Mouse (Mus musculus): ENCODE data around the gene Icmt.

The Icmt gene

DNA sequence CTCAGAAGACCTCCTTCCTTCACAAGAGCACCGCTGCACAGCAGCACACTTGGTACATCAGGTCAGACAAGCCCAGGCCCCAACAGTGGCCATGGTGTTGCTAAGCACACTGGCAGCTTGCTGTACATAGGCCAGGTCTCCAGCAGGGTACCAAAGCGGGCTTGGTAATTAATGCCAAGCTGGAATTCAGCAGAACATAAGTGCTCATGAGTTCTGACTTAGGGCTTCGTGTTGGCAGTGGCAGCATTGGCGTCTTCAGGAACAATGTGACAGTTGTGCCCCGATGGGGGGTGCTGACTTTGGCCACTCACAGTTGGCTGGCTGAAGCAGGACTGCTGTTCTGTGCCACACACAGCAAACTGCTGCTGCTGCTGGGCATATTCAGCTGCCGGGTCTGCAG, 7.7 kb downstream of the Icmt start:
- no peak for DNase-seq

DNA sequence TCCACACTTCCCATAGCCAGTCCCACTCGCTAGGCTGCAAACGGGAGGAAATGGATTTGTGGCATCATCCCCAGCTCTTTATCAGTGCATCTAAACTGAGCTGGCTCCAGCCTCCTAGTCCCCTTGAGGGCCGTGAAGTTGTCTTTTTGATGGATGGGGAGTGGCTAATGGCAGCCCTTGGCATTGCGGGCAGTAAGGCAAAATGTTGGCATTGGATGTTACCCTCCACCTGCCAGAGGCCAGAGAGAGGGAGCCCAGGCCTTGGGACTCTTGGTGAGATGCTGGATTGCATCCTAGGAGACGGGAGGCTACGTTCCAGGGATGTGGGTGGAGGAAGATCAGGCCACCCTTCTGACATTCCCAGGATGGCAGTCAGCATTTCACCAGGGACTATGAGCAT, 9.0 kb downstream of the Icmt start:
- DNase-seq: no peak

DNA sequence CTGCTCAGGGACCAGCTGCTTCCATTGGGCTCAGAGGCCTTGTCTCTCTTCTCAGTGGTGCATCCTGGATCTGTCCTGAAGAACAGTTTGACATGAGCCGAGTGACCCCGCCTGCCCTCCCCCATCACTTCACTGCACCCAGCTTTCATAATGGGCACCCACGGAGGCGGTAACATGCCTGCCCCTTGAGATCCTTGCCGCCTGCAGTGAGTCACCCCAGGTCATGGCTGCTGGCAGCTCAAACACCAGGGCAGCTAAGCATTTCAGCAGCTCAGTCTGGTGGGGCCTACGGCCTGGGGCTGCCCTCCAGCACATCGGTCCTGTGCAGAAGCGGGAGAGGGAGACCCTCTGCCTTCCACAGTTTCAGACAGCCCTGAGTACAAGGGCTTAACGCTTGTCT, 10.5 kb downstream of the Icmt start:
- no peak for DNase-seq

DNA sequence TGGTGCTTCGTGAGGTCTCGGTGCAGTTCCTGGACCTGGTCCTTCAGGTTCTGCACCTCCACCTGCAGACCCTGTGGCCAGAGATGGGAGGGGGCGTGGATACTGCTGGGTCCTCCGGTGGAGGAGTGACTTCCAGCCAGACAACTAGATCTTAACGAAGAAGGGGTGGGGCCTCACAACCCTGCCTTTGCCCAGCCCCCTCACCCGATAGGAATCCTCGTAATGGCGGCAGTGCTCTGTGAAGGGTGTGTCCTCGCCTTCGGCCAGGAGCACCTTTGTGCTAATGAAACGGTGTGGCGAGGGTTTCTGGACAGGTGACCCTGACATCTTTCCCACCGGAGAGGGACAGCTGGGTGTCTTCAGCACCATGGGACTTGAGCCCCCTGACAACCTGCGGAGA, 15.2 kb downstream of the Icmt start:
- DNase-seq: no peak

DNA sequence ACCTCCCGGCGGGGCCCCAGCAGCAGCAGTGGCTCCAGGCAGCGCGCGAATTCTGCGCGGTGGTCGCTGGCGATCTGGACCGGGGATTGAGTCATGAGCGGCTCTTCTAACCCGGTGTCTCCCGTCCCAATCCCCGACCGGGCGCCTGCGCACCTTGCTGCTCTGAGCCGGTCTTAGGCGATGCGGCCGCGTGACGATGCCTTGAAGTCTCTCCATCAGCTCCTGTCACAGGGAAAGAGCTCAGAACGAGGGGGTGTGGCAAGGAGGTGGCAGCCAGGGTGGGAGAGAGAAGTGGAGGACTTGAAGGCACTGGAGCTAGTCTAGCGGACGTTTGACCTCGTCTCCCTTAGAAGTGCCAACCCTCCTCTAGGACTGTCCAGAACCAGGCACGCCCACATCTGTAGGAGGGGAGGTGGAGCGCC, 16.2 kb downstream of the Icmt start:
- peak; percentile 44 for DNase-seq

DNA sequence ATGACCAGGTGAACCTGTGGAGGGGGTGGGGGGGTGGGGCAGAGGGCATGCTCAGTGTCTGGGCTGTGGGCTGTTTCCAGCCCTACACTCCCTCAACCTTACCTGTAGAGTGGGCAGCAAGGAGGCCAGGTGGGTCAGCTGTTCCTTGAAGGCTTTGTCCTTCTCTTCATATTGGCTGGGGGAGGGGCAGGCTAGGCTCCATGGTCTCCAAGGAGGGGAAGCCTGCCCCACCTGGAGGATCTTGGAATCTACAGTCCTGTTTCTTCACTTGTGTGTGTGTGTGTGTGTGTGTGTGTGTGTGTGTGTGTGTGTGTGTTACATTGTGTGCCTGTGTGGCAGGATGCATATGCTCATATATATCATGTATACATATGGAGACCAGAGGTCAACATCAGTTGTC, 16.9 kb downstream of the Icmt start:
- DNase-seq: no peak

DNA sequence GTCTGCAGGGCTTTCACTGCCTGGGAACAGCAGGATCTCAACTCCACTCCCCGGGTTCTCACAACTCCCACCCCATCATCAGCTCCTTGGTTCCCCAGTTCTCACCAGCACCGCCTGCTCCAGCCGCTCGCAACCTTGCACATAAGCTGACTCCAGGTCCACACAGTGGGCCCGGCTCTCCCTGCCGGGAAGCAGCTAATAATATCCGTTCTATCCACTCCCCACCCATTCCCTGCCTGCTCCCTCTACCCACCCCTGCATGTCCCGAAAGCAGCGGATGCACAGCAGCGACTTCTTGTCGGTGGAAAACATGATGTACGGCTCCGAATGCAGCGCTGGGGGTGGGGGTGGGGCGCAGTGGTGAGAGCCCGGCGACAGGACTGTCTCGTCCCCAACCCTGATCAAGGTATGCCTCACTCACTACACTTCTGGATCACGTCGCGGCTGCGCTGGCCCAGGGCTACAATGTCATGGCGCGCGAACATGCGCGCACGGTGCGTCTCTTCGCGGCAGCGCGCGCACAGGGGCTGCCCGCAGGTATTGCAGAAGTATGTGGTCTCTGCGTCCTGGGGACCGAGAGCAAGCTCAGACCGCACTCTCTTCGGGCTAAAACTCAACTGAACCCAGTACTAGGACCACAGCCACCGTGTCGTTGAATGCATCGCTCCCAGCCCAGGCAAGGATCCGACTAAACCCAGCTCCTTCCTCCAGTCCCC, 18.6 kb downstream of the Icmt start:
- DNase-seq: peak; percentile 53

DNA sequence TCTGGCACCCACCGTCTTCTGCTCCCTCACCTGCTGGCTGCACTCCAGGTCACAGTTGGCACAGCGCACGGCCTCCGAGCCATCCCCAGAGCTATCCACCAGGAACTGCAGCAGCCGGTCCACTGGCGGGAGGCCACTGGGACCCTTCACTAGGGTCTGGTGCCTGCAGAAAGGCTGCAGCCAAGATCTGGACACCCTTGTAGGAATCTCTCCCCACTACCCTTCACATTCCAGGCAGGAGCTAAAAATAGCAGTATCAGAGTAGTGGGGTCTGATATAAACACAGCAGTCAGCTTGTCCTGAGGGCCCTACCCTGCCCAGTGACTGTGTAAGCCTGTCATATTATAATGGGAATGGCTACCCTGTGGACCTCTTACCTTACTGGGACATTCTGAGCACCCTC, 20.6 kb downstream of the Icmt start:
- no peak for DNase-seq

DNA sequence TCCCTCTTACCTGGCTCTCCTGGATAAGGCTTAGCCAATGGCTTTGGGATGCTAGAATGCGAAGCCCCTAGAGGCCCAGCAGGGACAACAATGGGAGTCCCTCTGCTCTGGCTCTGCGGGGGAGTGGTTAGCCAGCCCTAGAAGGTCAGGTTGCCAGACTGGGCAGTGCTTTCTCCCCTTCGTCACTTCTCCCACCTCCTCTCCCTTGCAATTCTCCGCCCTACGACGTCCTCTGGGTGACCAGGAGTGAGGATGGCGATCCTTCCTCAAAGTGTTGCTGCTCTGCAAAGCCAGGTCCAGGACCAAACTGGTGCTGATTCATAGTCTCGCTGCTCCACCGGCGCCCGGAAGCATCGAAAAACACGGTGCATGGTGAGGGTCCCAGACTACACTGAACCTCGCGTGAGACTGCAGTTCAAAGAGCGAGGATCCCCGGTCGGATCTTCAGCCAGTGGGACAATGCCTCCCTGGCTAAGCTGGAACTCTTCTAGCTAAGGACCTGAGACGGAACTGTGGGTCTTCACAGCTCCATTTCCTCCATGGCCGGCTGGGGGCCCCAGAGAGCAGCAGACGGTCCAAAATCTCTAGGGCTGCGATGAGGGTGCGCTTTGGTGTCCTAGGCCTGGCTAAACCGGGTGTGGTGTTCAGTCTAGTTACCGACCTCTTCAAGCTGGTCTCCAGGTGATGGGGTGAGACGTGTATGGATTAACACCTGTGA, 21.6 kb downstream of the Icmt start, which contains the start of gene Rnf207:
TSS of gene Rnf207 (minus strand) at position 477 of the 718 bp plus-strand sequence.
- DNase-seq: no peak

DNA sequence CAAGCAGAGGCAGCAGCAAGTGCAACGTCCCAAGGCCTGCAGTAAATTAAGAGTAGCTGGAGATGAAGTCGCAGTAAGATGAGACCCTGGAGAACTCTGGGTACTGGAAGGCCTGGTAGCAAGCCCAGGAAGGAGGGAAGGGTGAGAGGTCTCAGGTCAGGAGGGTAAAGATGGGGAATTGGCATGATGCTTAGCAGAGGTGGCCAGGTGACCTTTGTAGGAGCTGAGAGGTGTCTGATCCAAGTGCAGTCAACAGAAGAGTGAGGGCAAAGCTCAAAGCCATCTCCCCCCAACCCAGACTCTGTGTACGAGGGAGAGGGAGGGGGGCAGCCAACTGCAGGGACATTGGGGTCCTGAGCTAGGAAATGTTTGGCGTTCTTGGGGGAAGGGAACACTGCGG, 24.4 kb downstream of the Icmt start:
- DNase-seq: no peak

DNA sequence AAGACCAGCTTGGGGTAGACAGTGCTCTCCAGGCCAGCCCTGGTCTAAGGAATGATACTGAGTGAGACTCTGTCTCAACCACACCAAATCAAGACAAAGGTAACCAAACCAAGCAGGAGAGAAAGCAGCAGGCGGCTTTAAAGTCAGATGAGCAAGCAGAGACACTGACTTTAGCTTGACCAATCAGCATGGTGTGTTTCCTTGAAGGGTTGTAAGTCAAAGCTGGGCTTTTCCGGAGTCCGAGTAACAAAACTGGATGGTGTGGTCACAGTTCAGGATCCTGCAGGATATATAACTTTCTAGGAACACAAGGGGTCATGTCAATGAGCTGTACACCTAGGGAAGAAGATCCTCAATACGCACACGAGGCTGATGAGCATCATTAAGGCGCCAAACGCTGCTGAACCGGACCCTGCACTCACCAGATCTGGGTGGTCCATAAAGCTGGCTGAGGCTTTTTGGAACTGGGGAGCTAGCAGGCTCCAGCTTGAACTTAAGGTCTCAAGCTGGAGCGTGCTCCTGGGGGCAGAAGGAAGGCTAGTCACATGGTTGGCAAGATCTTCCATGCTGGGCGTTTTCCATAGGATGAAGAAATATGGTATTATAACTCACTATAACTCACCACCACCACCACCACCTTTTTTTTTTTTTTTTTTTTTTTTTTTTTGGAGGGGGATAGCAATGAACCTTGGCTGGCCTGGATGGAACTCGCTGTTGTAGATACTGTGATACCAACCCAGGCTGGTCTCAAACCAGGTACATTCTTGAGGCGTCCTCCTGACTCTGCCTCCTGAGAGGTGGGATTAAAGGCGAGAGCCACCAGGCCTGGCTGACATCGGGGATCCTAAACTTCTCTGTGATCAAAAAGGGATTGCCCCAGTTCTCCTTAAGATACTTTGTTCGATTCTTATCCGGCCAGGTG, 27.9 kb downstream of the Icmt start:
- no peak for DNase-seq

DNA sequence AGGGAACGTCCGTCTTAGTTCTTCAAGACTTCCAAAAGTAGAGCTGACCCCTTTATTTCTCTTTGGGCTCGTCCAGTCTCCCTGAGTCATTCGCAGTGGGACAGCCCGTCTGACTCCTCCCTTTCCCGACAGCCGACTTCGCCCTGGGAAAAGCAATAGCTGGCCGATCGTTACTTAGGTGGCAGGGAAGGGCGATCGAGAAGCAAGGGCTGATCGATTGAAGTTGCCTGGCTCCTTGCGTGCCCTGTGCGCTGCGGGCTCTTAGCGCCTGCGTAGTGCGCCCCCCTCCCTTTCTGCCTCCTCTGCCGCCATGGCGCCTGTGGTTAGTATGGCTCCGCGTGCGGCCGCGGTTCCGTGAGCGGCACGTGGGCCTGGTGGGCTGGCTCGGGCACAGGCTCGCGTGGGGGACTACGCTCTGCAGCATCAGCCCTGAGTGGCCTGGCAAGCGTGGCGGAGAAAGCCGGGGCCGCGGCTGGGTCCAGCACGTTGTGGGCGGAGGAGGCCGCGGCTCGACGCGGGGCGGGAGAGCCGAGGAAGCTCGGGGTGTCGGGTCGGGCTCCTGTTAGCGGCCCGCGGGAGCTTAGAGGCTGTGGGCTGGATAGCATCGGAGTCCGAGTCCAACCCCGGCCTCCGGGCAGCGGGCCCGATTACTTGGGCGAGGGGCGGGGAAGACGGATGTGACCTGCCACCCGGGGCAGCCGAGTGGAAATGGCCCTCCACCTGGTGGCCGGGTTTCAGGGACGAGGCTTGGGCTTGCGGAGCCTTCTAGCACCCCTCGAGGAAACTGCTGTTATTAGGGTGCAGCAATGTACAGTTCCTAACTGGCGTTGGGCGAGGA, 28.8 kb downstream of the Icmt start, which contains the start of gene Rpl22:
TSS of gene Rpl22 (plus strand) at position 169 of the 838 bp plus-strand sequence.
- peak; percentile 97 for DNase-seq

DNA sequence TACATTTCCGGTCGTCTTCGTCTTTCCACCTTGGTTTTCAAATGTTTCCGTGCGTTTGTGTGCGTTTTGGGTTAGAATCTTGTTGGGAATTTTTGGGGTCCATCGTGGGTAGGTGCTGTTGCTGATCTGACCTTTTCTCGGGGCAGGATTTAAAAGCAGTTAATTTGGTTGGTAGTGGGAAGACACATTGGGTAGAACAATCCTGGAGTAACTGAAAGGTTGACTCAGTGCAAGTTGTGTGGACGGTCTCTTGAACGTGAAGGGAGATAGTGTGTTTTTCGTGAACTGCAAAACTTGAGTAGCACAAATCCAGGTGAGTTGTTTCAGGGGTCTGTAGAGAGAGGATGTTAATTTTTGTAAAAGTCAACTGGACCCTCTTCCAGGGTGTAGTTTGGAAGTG, 29.5 kb downstream of the Icmt start:
- no peak for DNase-seq

DNA sequence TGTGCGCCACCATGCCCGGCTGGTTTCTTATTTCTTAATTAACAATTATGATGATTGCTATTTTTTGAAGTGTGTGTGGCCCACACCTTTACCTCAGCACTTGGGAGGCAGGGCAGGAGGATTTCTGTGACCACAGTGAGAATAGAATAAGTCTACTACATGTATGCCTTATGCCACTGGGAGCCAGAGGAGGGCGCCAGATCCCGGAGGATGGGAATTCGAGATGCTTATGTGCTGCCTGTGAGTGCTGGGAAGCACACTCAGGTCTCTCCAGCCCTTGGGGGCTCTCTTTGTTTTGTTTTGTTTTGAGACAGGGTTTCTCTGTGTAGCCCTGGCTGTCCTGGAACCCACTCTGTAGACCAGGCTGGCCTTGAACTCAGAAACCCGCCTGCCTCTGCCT, 31.7 kb downstream of the Icmt start:
- no peak for DNase-seq

DNA sequence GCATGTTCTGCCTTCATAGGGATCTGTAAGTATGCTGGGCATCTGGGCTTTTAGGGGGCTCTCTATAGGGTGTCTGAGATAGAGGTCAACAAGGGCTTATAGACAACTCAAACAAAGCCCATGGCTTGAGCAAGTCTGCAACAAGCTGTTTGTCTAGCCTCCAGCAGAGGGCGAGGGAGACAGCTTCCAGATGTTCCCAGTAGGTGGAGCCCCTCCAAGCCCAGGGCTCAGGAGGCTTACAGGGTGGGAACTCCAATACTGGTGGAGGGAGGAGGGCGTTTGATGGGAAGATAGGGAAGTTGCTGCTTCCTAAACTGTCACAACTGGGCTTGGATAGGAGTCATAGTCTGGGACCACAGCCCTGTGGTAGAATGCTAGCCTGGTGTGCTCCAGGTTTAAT, 35.9 kb downstream of the Icmt start:
- DNase-seq: peak; percentile 69

DNA sequence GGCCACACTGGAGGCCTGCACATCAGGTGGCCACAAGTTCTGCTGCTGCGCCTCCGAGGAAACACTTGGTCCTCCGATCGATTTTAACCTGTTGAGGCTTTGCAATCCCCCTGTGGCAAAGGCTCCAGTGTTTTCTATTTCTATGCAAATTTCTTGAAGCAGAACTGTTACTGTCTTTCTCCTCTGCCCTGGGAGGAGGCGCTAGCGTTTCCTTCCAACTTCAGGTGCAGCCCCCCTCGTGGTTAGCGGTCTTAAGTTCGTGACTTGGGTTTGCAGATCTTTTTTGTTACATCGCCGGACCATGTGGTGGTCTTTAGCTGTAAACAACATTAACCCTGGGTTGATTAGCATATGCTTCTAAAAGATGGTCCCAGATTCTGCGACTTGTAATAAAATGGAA, 36.6 kb downstream of the Icmt start:
- no peak for DNase-seq

DNA sequence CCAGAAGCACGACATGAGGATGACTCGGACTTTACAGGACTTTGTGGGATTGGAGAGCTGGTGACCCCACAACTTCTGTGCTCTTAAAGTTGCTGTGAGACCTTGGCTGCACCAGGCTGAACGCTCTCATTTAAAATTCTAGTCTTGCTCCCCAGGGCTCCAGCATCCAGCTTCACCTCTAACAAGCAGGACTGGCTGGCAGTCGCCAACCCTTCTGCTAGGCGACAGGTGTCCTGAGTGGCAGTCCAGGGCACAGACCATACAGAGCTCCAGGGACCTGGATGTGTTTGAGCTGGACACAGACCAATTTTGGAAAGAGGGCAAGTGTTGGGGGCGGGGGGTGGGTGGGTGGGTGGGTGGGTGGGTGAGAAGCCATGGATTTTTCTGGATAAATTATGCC, 40.7 kb downstream of the Icmt start:
- no peak for DNase-seq

DNA sequence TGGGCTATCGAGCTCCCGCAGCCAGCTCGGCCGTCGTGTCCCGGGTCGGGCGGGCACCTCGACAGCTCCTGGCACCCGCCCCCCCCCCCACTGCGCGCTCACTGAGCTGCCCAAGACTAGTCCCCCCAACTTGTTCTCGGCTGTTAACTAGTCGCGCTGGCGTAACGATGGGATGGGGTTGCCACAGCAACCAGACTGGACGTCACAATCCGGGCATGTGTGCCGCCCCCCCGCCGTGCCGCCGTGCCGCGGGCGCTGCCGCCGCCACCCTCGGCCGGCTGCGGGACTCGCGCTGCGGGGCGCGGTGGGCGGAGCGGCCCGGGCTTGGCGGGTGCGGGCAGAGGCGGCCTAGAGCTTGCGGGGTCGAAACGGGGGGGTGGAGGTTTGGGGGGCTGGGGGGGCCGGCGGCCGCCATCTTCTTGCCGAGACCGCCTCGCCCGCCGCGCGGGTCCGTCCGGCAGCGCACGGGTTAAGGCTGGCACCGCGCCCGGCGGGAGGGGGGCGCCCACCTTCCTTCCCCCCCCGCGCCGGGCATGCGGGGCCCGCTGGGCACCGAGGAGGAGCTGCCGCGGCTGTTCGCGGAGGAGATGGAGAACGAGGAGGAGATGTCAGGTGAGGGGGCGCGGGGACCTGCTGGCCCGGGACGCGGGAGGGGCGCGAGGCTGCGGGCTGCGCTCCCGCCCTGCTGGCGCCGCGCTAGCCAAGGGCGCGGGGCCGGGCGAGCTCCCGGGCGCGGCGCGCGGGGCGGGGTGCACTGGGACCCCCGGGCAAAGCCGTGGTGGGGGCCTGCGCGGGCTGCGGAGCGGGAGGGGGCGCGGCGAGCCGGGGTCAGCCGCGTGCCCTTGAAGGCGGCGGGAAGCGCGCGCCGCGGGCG, 41.6 kb downstream of the Icmt start, which contains the start of gene Chd5:
TSS of gene Chd5 (plus strand) at position 233 of the 874 bp plus-strand sequence.
- DNase-seq: peak; percentile 80

DNA sequence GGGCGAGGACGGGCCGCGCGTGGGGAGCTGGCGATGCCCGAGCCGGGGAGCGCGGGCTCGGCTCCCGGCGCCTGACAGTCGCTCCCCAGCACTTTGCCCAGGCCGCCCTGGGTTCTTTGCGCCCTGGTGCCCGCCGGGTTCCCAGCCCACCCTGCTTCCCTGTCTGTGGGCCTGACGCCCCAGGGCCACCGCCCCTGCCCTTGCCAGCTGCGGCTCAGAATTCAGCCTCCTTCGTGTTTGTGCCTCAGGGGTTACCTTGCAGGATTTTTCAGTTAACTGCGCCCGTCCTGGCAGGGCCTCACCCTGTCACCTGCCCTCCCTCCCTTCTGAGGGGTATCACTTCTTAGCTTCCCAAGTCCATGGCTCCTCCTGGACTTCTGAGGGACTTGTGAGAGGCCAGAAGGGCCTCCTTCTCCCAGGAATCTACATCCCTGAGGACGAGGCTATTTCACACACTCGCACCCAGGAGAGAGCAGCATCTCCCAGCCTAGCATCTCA, 42.3 kb downstream of the Icmt start:
- DNase-seq: no peak

DNA sequence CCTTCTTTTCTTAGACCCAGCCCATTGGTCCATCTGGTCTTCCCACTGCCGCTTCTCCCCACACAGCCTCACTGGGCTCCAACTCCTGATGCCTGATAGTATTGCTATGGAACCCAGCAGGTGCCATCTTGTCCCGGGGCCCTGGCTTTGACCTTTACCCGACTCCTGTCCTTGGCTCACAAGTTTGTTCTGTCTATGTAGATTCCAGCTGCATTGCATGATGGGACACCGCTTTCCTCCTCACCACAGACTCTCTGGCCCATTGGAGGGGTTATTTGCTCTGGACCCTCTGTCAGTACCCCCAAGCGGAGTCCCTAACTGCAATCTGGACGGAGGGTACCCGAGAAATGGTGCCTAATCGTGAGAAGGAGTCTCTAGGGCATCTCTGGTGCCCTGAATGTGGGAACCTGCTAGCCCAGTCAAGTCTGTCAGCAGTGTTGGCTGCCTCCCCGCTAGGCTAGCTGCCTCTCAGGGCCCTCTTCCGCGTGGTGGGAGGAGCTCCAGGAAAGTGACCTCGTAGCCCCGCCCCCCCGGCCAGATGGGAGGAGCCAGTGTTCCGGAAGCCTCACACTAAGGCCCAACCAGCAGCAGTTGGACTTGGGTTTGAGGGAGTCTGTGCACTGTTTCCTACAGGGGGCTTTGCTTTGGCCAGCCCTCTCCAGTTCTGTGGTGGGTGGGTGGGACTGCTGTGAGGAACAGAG, 43.7 kb downstream of the Icmt start:
- DNase-seq: no peak

Data from right cerebral cortex, adult 18-20 months (tissue).